Mouse (Mus musculus): ENCODE data around the gene E130218I03Rik. TPM values are rescaled to one million over a fixed set of nuclear protein-coding genes. Genes with fewer than 3 reads are reported as not detected.

E130218I03Rik gene
- total RNA-seq, 2 experiments from 2014 or later: not detected

DNA sequence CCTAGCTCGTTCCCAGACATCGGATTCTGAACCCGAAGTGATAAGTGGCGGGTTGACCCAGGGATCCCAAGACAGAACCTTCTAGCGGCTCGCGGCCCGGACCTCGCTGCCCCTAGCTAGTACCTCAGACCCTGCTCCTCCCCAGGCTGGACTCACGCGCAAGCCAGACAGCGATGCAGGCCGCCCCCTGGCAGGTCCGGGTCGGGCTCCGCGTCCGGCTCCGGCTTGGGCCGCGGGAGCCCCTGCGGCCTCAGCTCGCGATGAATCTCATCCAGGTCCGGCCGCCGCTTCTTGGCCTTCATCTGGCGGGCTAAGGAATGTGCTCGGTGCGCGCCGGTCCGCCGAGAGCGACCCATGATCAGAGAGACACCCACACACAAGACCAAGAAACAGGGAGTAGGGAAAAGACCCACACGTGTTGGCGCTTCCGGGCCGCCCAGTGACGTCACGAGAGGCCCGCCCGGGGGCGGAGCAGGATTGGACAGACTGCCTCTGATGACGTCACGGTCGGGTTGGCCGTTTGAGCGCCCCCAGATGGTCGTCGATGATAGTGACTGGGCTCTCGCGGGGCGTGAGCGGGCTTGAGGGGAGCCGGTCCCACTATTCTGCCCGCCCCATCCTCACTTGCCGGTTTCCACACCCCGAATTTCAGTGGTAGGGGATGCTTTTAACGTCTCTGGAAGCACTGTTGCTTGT is 1.8 kb downstream of the E130218I03Rik start, which contains the start of gene Zfp593:
Zfp593 (minus strand) TSS at position 445 of the 696 bp plus-strand sequence.
- peak within 1 kb of the TSS; percentile 83 for H3K27ac ChIP-seq
- peak; percentile 94 for TF ChIP-seq CTCF (conservative IDR thresholded peaks at IDR 0.05)
- peak; percentile 95 to 98 for DNase-seq (ENCODE audit: low spot score in 2 of 2)
- H3K4me3 ChIP-seq: peak within 1 kb of the TSS; percentile 89

GRCm38 (mm10) chr4:134246256-134246655 is 2.8 kb downstream of the E130218I03Rik start:
- no peak overlapping the region for H3K4me3 ChIP-seq
- TF ChIP-seq CTCF (conservative IDR thresholded peaks at IDR 0.05): no peak
- no peak for DNase-seq (ENCODE audit: low spot score in 2 of 2)
- no peak overlapping the region for H3K27ac ChIP-seq

DNA sequence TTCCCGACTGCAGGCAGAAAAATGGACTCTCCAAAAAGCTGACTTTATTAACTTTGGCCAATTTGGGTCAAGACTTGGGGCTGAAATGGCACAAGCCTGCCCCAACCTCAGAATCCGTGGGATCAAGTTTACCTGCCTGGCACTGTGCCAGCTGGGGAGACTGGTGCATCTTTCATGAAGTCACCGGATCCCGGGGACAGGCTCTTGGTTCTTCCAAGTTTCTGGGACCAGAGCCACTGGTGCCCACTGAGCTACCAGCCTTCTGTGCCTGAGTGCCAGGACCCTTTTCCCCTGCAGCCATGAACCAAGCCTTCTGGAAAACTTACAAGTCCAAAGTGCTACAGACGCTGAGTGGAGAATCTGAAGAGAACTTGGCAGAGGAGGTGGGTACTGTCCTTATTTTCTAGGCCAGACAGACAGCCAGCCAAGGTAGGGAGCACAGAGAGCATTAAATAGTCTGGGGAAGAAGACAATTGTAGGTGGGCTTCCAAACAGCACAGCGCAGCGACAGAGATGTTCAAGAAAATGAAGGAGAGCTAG is 3.3 kb downstream of the E130218I03Rik start, which contains the start of gene Gm30191:
Gm30191 (plus strand) TSS at position 217 of the 540 bp plus-strand sequence.
- TF ChIP-seq CTCF (conservative IDR thresholded peaks at IDR 0.05): no peak
- peak within 1 kb of the TSS; percentile 89 for H3K4me3 ChIP-seq
- DNase-seq (ENCODE audit: low spot score in 2 of 2): no peak
- peak within 1 kb of the TSS; percentile 36; the same call in 1 of the 2 replicates for H3K27ac ChIP-seq

GRCm38 (mm10) chr4:134249651-134250050 is 6.2 kb downstream of the E130218I03Rik start:
- peak; percentile 96 for TF ChIP-seq CTCF (conservative IDR thresholded peaks at IDR 0.05)

DNA sequence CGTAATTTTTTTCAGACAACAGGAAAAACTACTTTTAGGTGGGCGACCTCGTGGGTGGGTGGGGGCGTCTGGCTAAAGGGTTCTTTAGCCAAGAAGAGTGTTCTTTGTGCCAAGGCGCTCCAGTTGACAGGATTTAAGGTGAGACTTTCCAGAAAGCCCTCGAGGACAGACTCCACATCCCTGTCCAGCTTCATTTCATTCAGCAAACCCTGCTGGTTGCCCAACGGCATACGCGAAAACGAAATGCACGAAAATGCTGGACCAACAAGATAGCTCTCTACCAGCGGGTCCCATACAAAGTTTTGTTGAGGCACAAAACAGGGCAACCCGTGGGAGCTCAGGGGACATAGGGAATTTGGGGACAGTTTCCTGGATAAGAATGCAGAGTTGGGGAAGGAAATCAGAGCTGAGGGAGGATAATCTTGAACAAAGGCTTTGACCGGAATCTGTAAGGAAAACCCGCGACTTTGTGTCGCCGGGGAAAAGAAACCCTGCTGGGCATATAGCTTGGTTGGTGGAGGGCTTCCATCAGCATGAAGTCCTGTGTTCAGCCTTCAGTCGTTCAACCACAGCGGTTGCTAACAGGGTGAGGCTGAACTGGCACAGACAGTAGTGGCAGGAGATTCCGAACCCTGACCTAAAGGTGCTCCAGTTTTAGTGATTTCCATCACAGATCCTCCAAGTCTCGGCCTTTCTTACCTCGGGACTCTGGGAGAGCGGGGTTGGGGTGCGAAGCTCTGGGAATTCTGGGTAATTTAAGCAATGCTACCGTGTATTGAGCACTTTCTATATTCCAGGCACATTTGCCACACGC is 6.9 kb downstream of the E130218I03Rik start:
- peak overlapping the region; percentile 54 for H3K4me3 ChIP-seq
- TF ChIP-seq CTCF (conservative IDR thresholded peaks at IDR 0.05): no peak
- H3K27ac ChIP-seq: no peak overlapping the region

More at GRCm38 (mm10) chr4:134249651-134250050, 6.2 kb downstream of the E130218I03Rik start:
- Histone ChIP-seq H3K27ac (no peak overlapping the region), H3K4me3 (peak overlapping the region; percentile 54)
- DNase-seq (ENCODE audit: low spot score in 2 of 2): peak in 1 of 2 experiments; percentile 67

GRCm38 (mm10) chr4:134250930-134251240 is 7.4 kb downstream of the E130218I03Rik start:
- no peak for DNase-seq (ENCODE audit: low spot score in 2 of 2)
- peak overlapping the region; percentile 54 for H3K4me3 ChIP-seq
- no peak overlapping the region for H3K27ac ChIP-seq
- TF ChIP-seq CTCF (conservative IDR thresholded peaks at IDR 0.05): no peak

More for the DNA sequence above, 6.9 kb downstream of the E130218I03Rik start:
- no peak for DNase-seq (ENCODE audit: low spot score in 2 of 2)

DNA sequence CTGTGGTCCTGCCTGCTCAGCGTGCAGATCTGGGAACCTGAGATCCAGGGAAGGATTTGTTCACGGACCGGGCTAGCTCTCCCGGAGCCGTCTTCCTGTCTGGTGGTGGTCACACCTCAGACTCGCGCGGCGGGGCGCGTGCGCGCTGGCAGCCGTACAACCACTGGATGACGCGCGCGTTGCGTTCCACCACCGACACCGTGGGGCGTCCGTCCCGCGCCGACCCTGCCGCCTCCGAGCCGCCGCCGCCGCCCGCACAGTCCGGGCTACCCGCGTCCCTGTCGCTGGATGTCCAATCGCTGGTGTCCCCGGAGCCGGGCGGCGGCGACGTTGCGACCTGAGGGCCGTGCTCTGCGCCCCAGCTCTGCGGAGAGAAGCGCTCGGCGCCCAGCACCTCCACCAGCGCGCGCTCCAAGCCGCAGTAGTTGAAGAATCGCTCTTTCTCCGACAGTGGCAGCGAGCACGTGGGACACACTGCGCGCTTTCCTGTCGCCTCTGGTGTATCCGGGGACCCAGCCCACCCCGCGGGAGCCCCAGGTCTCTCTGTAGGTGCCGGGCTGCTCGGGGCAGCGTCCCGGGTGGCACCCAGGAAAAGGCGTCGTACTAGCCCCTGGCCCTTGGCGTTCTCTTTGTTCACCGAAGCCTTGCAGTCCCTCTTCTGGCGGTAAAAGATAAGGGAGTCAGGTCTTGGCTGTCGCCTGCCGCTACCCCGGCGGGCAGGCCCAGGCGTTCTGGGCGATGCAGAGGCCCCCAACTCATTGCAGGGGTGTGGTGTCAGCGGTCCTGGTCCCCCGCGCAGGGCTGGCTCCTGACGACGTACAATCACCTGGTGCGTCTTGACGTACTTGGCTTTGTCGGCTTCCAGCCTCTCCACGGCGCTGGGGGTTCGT is 8.0 kb downstream of the E130218I03Rik start:
- no peak for TF ChIP-seq CTCF (conservative IDR thresholded peaks at IDR 0.05)
- DNase-seq (ENCODE audit: low spot score in 2 of 2): no peak
- H3K27ac ChIP-seq: peak overlapping the region; percentile 23; the same call in 1 of the 2 replicates
- H3K4me3 ChIP-seq: peak overlapping the region; percentile 54

DNA sequence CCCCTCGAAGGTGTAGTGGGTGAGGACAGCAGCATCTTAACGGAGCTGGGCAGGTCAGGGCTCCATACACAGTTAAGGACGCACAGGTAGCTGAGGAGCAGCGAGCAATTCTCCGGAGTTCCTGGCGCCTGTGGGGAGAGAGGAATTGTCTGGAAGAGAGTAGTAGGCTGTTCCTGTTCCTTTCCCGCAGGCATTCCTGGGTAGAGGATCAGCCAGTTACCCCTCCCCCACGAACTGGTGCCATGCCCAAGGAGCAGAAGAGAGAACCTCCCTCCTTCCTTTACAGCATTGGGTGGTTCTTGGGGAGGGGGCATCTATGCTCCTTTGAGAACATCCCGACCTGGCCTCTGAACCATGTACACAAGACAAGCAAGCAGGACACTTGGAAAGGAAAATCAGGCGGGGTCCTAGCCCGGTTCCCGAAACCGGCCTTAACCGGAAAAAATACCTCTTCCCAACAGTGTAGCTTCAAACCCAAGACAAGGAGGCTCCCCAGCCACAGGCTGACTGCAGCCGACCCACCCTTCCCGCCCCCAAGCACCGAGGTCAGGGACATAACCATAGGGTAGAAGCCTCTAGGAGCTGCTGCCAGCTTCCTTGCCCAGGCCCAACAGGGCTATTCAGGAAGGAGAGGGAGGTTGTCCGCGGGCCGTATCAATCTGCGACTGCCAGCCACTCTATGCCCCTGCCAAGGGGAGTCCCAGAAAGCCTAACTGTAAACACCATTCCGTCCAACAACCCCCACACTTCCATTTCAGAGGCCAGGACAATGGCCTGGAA is 8.9 kb downstream of the E130218I03Rik start:
- Histone ChIP-seq H3K4me3 (peak overlapping the region; percentile 54), H3K27ac (peak overlapping the region; percentile 65; the same call in 1 of the 2 replicates)
- no peak for TF ChIP-seq CTCF (conservative IDR thresholded peaks at IDR 0.05)
- no peak for DNase-seq (ENCODE audit: low spot score in 2 of 2)

DNA sequence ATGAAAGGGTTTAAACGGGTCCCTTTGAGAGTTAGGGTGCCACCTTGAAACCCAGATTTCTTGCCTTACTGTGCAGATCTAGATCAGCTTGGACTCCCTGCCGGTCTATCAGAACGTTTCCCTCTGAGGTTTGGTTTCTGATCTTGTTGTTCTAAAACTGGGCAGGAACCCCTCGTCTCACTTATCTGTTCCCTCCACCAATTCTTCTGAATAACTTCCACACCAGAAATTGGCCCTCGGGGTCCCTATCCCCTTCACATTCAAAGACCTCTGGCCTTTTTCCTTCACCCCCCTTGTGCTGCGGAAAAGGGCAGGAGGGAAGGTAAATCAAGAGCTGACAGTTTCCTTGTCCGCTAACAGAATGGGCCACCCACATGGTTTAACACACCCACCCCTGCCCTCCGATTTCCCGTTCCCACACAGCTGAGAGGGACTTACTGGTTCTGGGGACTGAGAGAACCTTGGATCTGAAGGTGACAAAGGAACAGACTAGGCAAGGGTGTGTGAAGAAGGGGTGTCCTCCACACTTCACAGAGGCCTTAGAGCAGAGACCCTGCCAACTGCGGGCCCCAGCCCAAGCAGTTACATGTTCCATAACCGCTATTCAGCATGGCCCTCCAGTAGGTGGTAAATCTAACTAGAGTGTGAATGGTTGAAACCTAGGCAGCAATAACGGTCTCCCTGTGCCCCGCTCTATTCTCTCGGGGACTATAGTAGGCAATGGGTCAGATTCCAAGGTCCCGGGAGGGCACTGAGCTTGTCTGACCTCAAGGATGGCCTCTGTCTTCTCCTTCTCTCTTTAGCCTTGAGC is 9.7 kb downstream of the E130218I03Rik start:
- no peak for TF ChIP-seq CTCF (conservative IDR thresholded peaks at IDR 0.05)
- no peak for DNase-seq (ENCODE audit: low spot score in 2 of 2)
- peak overlapping the region; percentile 65 for H3K27ac ChIP-seq
- H3K4me3 ChIP-seq: peak overlapping the region; percentile 41

DNA sequence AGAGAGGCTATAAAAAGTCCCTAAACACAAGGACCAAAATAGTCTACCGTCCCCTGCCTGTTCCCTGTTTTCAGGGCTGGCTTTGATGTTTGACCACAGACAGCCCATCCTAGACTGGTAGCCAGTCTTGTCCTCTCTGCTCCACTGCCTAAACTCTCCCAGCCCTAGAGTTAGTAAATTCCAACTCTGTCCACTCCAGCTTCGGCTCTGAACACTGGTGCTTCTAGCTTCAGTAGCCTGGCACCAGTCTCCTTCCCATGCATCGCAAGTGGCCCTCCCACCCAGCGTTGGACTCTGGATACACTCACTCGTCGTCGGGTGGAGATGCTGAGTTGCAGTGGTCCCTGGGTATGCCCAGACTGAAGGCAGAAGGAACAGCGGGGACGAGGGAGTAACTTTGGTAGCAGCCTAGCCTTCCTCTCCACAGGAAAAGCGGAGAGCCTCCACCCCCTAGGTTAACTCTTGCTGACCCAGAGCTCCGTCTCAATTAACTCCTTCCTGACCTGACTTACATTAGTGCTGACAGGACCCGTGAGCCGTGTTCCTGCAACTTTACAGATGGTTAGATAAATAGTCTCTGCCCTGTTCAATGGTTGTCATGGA is 10.4 kb downstream of the E130218I03Rik start, which contains the start of gene Grrp1:
Grrp1 (minus strand) TSS at position 385 of the 603 bp plus-strand sequence.
- H3K27ac ChIP-seq: peak within 1 kb of the TSS; percentile 65
- TF ChIP-seq CTCF (conservative IDR thresholded peaks at IDR 0.05): no peak
- peak within 1 kb of the TSS; percentile 41 for H3K4me3 ChIP-seq
- DNase-seq (ENCODE audit: low spot score in 2 of 2): no peak
